Mouse (Mus musculus) limb, embryonic 12.5 days (tissue): ENCODE data around the gene Uox. TPM values are rescaled to one million over a fixed set of nuclear protein-coding genes. Genes with fewer than 3 reads are reported as not detected.

Experiments
- ATAC-seq: fragments of 200-750 bp; cut with Nextera tagmentation; 2 replicates; pipeline ENCODE4 v1.8.0; 2017; ENCODE audit warnings: low read depth, moderate TSS enrichment; ENCODE audit not compliant: insufficient number of reproducible peaks, insufficient read depth, low FRiP score, low TSS enrichment
- H3K27ac ChIP-seq: fragments of 300-500 bp; sonication (generic); 2 replicates; pipeline ENCODE4 v1.5.1; 2016; ENCODE audit warnings: mild to moderate bottlenecking, moderate library complexity
- H3K27me3 ChIP-seq: fragments of 300-500 bp; sonication (generic); 2 replicates; pipeline ENCODE4 v1.6.1; 2016; ENCODE audit warnings: mild to moderate bottlenecking, moderate library complexity
- H3K36me3 ChIP-seq: fragments of 300-500 bp; sonication (generic); 2 replicates; pipeline ENCODE4 v1.6.1; 2016; ENCODE audit warnings: mild to moderate bottlenecking, moderate library complexity
- H3K4me1 ChIP-seq: fragments of 300-500 bp; sonication (generic); replicated peaks from 2 replicates; pipeline ENCODE4 v1.6.1; 2016
- H3K4me2 ChIP-seq: fragments of 300-500 bp; sonication (generic); 2 replicates; pipeline ENCODE4 v1.6.1; 2016; ENCODE audit warnings: mild to moderate bottlenecking, moderate library complexity
- H3K4me3 ChIP-seq: fragments of 300-500 bp; sonication (generic); replicated peaks from 2 replicates; pipeline ENCODE4 v1.5.1; 2016; ENCODE audit warnings: mild to moderate bottlenecking
- H3K9ac ChIP-seq: fragments of 300-500 bp; sonication (generic); replicated peaks from 2 replicates; pipeline ENCODE4 v1.6.1; 2016; ENCODE audit warnings: mild to moderate bottlenecking, moderate library complexity
- H3K9me3 ChIP-seq: fragments of 300-500 bp; sonication (generic); 2 replicates; pipeline ENCODE4 v1.6.1; 2016; ENCODE audit warnings: mild to moderate bottlenecking, moderate library complexity
- WGBS: fragments of 180-500 bp; shearing (Covaris S2); methylation state at CpG from one replicate; pipeline ENCODE4 v1.1.7; 2016; 5-methylcytosine and 5-hydroxymethylcytosine counted together
- polyA plus RNA-seq: library from polyadenylated mRNA; unstranded; fragments of >200 nt; fragmentation: Nextera tagmentation; extraction: Ambion mirVana; gene quantifications from 2 replicates; pipeline ENCODE4 v1.2.1, GENCODE M21; 2016

Uox gene
- polyA plus RNA-seq, 1 experiment from 2014 or later = not detected

DNA sequence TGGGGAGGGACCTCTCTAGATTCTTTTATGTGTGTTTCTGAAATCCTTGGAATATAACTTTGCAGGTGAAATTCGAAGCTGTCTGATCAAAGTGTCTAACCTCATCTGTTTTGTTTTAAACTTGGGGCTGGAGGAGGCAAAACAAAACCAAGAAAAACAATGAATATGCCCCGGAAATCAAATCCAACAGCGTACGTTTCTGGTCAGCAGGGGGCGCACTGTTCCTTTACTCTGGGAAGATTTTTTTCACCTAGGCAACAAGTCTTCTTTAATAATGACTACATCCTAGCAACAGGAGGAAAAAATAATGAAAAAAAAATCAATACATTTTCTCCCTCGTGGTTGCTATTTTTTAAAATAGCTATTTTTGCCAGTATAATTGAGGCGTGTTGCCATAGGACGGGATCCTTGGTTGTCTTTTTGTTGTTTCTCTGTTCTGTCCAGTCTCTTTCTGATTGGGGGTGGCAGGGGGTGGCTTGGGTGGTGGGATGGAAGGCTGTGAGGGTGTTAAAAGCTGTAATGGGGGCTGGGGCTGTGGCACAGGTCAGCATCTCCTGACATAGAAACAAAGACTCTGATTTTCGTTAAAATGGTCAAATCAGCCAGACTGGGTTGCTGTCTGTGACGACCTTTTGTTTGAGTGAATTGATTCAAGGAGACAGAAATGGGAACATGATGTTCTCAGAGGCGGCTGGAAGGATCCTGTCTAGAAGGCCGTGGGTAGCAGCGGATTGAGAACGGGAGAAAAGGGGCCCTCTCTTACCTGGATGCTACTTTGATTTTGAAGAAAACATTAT is 5.8 kb upstream of the Uox start:
- H3K9ac ChIP-seq = no peak overlapping the region
- H3K9me3 ChIP-seq = no peaks in the 10 kb centered on the region
- no peaks in the 10 kb centered on the region for H3K27me3 ChIP-seq
- no peak overlapping the region for H3K4me2 ChIP-seq
- 41% methylated on average over 14 of the region's 14 CpGs for WGBS
- H3K4me1 ChIP-seq = 0 out of 2 replicates have a peak, but pooled peaks cover 3% of the 10 kb centered on the region
- no peak for ATAC-seq
- no peak overlapping the region for H3K27ac ChIP-seq
- no peaks in the 10 kb centered on the region for H3K36me3 ChIP-seq
- H3K4me3 ChIP-seq = no peak overlapping the region

DNA sequence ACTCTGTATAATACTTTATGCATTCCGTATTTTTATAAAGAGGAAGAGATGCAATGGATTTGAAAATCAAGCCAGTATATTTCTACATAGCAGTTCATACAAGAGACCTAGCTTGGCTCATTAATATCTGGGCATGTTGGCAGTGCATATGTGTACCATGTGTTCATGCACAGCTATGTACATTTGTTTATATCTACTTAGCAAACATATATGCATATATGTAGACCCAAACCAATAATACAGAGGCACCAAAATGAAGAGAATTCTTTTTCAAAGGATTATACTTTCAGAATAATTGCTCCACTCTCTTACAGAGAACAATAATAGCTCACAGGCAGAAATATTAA is 5.2 kb upstream of the Uox start:
- no peak for ATAC-seq
- H3K4me1 ChIP-seq = 0 out of 2 replicates have a peak, but pooled peaks cover 3% of the 10 kb centered on the region
- no peak overlapping the region for H3K9ac ChIP-seq
- 92% methylated on average over 1 of the region's 1 CpGs for WGBS
- no peak overlapping the region for H3K27ac ChIP-seq
- no peak overlapping the region for H3K4me3 ChIP-seq
- H3K36me3 ChIP-seq = no peaks in the 10 kb centered on the region
- no peaks in the 10 kb centered on the region for H3K27me3 ChIP-seq
- H3K4me2 ChIP-seq = no peak overlapping the region
- no peaks in the 10 kb centered on the region for H3K9me3 ChIP-seq

DNA sequence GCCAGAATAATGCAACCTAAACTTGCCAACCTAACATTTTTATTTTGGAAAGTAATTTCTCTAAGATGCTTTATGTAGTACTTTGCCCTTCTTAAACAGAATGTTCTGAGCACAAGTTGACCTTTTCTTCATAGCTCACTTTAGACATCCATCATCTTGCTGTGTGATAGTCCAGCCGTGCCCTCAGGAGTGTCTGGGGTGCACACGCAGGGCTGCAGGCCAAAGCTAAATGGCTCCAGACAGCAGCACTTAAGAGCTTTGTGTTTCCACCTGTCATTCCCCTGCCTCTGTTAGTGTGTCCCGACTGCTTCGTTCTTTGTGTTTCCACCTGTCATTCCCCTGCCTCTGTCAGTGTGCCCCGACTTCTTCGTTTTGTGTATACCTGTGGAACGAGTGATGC is 2.9 kb upstream of the Uox start:
- ATAC-seq = no peak
- H3K9me3 ChIP-seq = no peaks in the 10 kb centered on the region
- WGBS = 72% methylated on average over 7 of the region's 7 CpGs

DNA sequence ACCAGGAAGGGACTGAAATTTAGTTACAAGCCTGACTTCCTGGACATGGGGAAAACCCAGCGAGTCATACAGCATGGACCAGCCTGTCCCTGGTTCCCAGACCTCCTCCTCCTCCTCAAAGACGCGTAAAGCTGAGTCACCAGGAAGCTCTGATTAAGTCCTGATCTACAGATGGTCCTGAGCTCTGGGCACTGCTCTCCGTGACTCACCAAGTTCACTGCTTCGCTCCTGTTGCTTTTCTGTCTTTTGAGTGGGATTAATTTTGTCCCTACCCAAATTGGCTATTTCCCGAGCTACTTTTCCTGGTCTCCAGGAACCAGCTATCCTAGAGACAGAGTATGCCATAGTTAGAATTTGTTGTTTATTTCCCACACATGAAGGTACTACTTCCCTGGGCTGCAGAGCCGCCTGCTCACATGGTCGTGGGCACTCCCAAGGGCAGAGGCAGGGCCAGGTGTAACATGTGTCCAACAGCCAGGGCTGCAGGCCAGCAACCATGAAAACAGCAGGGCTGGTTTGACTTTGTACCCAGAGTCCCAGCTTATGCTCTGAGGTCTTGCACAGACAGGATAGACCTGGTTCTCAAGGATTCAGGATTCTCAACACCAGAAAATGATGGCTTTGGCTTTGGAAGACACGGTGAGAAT is 2.2 kb upstream of the Uox start:
- Histone ChIP-seq H3K4me3 (no peak overlapping the region), H3K4me2 (no peak overlapping the region), H3K9ac (no peak overlapping the region), H3K36me3 (no peaks in the 10 kb centered on the region), H3K27me3 (no peaks in the 10 kb centered on the region), H3K9me3 (no peaks in the 10 kb centered on the region), H3K4me1 (0 out of 2 replicates have a peak, but pooled peaks cover 3% of the 10 kb centered on the region), H3K27ac (no peak overlapping the region)
- 69% methylated on average over 9 of the region's 9 CpGs for WGBS
- ATAC-seq = no peak

More for the DNA sequence above, 2.9 kb upstream of the Uox start:
- Histone ChIP-seq H3K4me1 (0 out of 2 replicates have a peak, but pooled peaks cover 3% of the 10 kb centered on the region), H3K9ac (no peak overlapping the region), H3K4me3 (no peak overlapping the region), H3K27me3 (no peaks in the 10 kb centered on the region), H3K4me2 (no peak overlapping the region), H3K27ac (no peak overlapping the region), H3K36me3 (no peaks in the 10 kb centered on the region)

DNA sequence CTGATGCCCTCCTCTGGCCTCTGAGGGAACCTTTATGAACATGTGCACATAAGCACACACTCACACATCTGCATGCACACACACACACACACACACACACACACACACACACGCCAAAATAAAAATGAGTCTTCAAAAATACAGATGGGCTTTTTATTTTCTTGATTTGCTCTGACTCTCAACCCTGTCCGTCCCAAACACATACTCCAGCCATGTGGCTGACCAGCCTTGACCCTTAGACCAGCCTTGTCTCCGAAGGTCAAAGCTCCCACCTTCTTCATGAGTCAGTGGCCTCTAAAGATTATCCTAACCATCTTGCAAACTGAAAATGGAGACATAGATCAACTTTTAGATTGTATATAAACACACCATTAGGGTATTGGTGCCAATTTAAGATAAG is 632 bp upstream of the Uox start:
- Histone ChIP-seq H3K9me3 (no peaks in the 10 kb centered on the region), H3K27me3 (no peaks in the 10 kb centered on the region), H3K4me3 (no peak overlapping the region), H3K4me2 (no peak overlapping the region), H3K27ac (no peak overlapping the region), H3K4me1 (0 out of 2 replicates have a peak, but pooled peaks cover under 1% of the 10 kb centered on the region), H3K36me3 (no peaks in the 10 kb centered on the region), H3K9ac (no peak overlapping the region)
- no peak for ATAC-seq
- 77% methylated on average over 3 of the region's 3 CpGs for WGBS

DNA sequence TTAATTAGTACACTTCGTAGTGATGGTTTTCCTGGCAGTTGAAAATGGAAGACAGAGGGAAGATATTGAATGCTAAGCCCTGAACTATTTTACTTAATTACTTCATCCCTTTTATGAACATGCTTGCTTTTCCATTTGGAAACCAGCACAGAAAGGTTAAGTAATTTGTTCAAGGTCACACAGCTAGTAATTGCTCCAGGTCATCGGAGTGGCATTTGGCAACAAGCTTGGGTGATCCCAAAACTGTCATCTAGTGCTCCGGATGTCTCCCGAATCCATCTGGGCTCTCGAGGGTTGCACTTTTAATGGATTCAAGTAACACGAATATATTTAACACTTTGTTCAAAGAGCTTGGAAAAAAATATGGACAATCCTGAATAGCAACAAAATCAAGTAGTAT is 713 bp downstream of the Uox start:
- Histone ChIP-seq H3K27ac (no peak overlapping the region), H3K27me3 (no peaks in the 10 kb centered on the region), H3K4me3 (no peak overlapping the region), H3K36me3 (no peaks in the 10 kb centered on the region), H3K9me3 (no peaks in the 10 kb centered on the region), H3K4me2 (no peak overlapping the region), H3K4me1 (no peaks in the 10 kb centered on the region), H3K9ac (no peak overlapping the region)
- 91% methylated on average over 6 of the region's 6 CpGs for WGBS
- no peak for ATAC-seq

DNA sequence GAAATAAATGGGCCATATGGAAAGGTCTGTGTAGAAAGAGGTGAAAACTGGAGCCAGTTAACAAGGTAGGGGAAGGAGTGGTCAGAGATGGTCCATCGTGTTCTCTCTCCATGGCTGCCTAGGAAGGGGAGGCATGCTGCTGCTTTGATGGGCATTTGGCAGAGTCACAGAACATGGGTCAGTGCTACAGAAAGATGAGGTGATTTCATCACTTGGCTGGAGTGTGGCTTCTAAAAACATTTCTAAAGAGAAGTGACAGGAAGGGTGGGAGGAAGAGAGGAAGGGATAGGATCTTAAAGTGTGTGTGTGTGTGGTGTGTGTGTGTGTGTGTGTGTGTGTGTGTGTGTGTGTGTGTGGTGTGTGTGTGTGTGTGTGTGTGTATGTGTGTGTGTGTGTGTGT is 1.1 kb downstream of the Uox start:
- Histone ChIP-seq H3K4me1 (no peaks in the 10 kb centered on the region), H3K27ac (no peak overlapping the region), H3K27me3 (no peaks in the 10 kb centered on the region), H3K9ac (no peak overlapping the region), H3K4me2 (no peak overlapping the region), H3K9me3 (no peaks in the 10 kb centered on the region), H3K36me3 (no peaks in the 10 kb centered on the region), H3K4me3 (no peak overlapping the region)
- 77% methylated on average over 1 of the region's 1 CpGs for WGBS
- no peak for ATAC-seq

DNA sequence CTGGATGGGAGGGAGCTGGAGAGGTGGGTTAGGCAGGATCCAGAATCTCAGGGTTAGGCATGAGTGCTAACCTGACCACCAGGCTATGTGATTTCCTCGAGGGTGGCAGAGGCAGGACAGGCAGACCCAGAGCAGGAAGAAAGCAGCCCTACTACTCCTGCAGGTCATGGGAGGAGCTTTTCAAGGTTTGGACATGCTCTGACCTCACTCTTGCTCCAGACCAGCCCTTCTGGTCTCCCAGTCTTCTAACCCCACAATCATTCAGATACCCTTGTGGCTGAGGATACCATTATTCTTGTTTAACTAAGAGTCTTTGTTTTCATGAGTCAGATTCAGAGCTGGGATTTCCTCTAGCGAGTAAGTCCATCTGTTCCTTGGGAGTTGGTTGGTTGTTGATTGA is 7.4 kb downstream of the Uox start:
- ATAC-seq = no peak
- no peak overlapping the region for H3K9ac ChIP-seq
- H3K36me3 ChIP-seq = no peaks in the 10 kb centered on the region
- H3K4me1 ChIP-seq = no peaks in the 10 kb centered on the region
- no peak overlapping the region for H3K27ac ChIP-seq
- H3K4me2 ChIP-seq = no peak overlapping the region
- H3K4me3 ChIP-seq = no peak overlapping the region
- 67% methylated on average over 2 of the region's 2 CpGs for WGBS
- H3K27me3 ChIP-seq = no peaks in the 10 kb centered on the region
- no peaks in the 10 kb centered on the region for H3K9me3 ChIP-seq

DNA sequence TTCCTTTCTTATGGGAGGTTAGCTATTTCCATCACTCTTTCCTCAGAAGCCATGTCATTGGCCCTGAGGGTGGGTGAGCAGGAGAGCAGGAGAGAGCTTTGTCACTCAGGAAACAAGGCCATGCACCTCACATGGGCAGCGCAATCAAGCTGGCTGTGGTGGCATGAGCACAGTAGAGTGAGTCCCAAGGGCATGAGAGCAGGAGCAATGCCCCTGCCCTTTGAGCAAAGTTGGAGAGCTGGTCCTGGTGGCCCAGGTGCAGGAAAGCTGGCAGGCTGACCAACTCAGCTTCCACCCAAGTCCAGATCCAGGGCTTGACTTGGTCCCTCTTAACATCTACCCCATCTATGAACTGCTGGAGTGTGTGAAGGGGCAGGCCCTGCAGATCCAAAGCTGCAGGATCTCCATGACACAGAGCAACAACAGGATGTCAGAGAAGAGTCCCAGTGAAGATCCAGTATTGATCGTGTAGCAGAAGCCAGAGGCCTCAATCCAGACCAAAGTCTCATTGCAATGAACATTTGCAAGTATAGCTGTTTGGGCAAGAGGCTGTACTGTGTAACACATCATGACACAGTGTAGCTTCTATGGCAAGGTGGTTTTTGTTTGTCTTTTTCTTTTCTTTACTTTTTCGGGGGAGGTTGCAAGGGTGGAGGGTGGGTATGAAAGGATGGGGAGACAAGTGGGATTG is 10.0 kb downstream of the Uox start:
- H3K27ac ChIP-seq = no peak overlapping the region
- no peak for ATAC-seq
- H3K4me2 ChIP-seq = no peak overlapping the region
- H3K9me3 ChIP-seq = no peaks in the 10 kb centered on the region
- no peak overlapping the region for H3K4me3 ChIP-seq
- WGBS = 88% methylated on average over 3 of the region's 3 CpGs
- H3K27me3 ChIP-seq = no peaks in the 10 kb centered on the region
- H3K4me1 ChIP-seq = no peaks in the 10 kb centered on the region
- H3K9ac ChIP-seq = no peak overlapping the region
- no peaks in the 10 kb centered on the region for H3K36me3 ChIP-seq

DNA sequence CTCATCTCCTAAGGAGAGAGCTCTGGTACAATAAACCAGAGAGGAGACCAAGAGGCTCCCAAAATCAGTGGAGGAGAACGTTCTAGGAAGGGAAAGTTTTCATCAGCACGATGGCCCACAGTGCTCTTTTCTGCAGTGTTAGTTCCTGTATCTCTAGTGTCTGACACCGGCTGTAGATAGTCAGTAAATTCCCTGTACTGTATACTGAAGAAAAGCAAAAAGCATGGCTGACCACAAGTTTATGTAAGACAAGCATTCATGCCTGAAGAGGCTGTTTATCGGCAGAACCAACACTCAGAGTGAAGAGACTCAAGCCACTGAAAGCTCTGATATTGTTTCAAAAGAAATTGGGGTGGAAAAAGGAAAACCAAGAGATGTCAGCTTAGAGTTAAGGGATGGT is 13.3 kb downstream of the Uox start:
- H3K27ac ChIP-seq = no peak overlapping the region
- H3K27me3 ChIP-seq = no peaks in the 10 kb centered on the region
- no peak overlapping the region for H3K9ac ChIP-seq
- H3K9me3 ChIP-seq = no peaks in the 10 kb centered on the region
- H3K36me3 ChIP-seq = no peaks in the 10 kb centered on the region
- ATAC-seq = no peak
- 85% methylated on average over 4 of the region's 4 CpGs for WGBS
- no peak overlapping the region for H3K4me2 ChIP-seq
- no peaks in the 10 kb centered on the region for H3K4me1 ChIP-seq
- H3K4me3 ChIP-seq = no peak overlapping the region

DNA sequence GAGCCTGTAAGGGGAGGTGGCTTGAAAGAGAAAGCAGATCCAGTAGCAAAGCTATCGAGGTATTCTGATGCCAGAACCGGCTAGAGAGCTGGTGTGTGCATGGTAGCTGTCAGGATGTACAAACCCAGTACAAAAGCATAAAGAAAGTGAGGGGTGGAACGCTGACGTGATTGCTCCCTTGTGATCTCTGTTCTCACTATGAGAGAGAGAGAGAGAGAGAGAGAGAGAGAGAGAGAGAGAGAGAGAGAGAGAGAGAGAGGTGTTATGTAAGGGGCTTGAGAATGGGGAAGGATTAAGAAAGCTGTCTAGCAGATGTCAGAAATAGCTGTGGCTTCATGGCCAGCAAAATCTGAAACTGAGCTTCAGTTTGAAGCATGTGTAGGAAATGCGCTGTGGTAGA is 13.7 kb downstream of the Uox start:
- Histone ChIP-seq H3K27ac (no peak overlapping the region), H3K9me3 (no peaks in the 10 kb centered on the region), H3K9ac (no peak overlapping the region), H3K27me3 (no peaks in the 10 kb centered on the region), H3K4me3 (no peak overlapping the region), H3K4me1 (no peaks in the 10 kb centered on the region), H3K4me2 (no peak overlapping the region), H3K36me3 (no peaks in the 10 kb centered on the region)
- ATAC-seq = no peak
- WGBS = 71% methylated on average over 5 of the region's 5 CpGs
